Mouse (Mus musculus) right cerebral cortex, adult 18-20 months (tissue): ENCODE data around the gene Ucp1.

Source experiments
- DNase-seq: peaks from one replicate; pipeline ENCODE4 v3.0.0; 2022; ENCODE audit warnings: mixed read lengths

Gene Ucp1

GRCm38 (mm10) chr8:83331899-83332697, 41.9 kb downstream of the Ucp1 start, which contains the start of gene Elmod2:
TSS of gene Elmod2 (minus strand) at chr8:83332486.
- peak; percentile 98 for DNase-seq

- DNase-seq, result no peak
These were observed 42.7 kb downstream of the Ucp1 start for GRCm38 (mm10) chr8:83332864-83333263.

- DNase-seq, result no peak
These were observed 51.9 kb downstream of the Ucp1 start for GRCm38 (mm10) chr8:83342076-83342475.

- no peak for DNase-seq
These were observed 52.5 kb downstream of the Ucp1 start for GRCm38 (mm10) chr8:83342693-83343092.
